Mouse (Mus musculus) erythroid progenitor cell, adult 5-6 weeks (primary cell): ENCODE data around the gene Cox5a. TPM values are rescaled to one million over a fixed set of nuclear protein-coding genes. Genes with fewer than 3 reads are reported as not detected.

ENCODE experiments used
- ATAC-seq: replicated peaks from 2 replicates; pipeline ENCODE4 v1.8.0; 2016; ENCODE audit warnings: moderate number of reproducible peaks, mild to moderate bottlenecking, moderate TSS enrichment, inconsistent platforms; ENCODE audit not compliant: poor library complexity, low FRiP score, severe bottlenecking
- total RNA-seq, 2 experiments: library from RNA; stranded (forward) in 1 of 2; stranded (reverse) in 1 of 2; fragments of 150-400 nt in 1 of 2; fragments of 186-747, 209-891 nt in 1 of 2; gene quantifications; 2 replicates each; pipeline versions ENCODE4 v1.2.3 to v1.2.4; 2015 to 2017; ENCODE audit warnings: low replicate concordance in 2 of 2

Gene Cox5a
- total RNA-seq, 2 experiments from 2014 or later, result 34.4 to 226 TPM

GRCm38 (mm10) chr9:57559568-57559967 lies 38.5 kb downstream of the Cox5a start:
- no peak for ATAC-seq

- no peak for ATAC-seq
Measured at GRCm38 (mm10) chr9:57560263-57560662, 39.2 kb downstream of the Cox5a start.

GRCm38 (mm10) chr9:57560861-57561710 lies 40.0 kb downstream of the Cox5a start, which contains the start of gene Scamp2:
Gene Scamp2 (plus strand): TSS chr9:57560943.
- ATAC-seq, result peak; percentile 98

GRCm38 (mm10) chr9:57561711-57562099 lies 40.6 kb downstream of the Cox5a start:
- no peak for ATAC-seq

- no peak for ATAC-seq
Measured at GRCm38 (mm10) chr9:57562896-57563372, 41.9 kb downstream of the Cox5a start.

GRCm38 (mm10) chr9:57564609-57565008 lies 43.5 kb downstream of the Cox5a start:
- ATAC-seq, result no peak

GRCm38 (mm10) chr9:57565741-57566221 lies 44.7 kb downstream of the Cox5a start:
- ATAC-seq, result no peak

GRCm38 (mm10) chr9:57566846-57567245 lies 45.8 kb downstream of the Cox5a start:
- ATAC-seq, result no peak; the same call in 1 of the 2 replicates

- ATAC-seq, result no peak
Measured at GRCm38 (mm10) chr9:57568500-57568899, 47.4 kb downstream of the Cox5a start.

- ATAC-seq, result no peak
Measured at GRCm38 (mm10) chr9:57574397-57574796, 53.3 kb downstream of the Cox5a start.

GRCm38 (mm10) chr9:57575577-57575976 lies 54.5 kb downstream of the Cox5a start:
- no peak for ATAC-seq

GRCm38 (mm10) chr9:57577144-57577849 lies 56.2 kb downstream of the Cox5a start:
- ATAC-seq, result peak; percentile 96

Other genes starting within 250 kb of the Cox5a start
- gene Ppcdc, start 81.2 kb upstream of the Cox5a start, total RNA-seq (2015; ENCODE audit: low replicate concordance), result 9.4 and 17.2 TPM in 2 replicates
- gene Ppcdc, start 81.2 kb upstream of the Cox5a start, total RNA-seq (2017; ENCODE audit: low replicate concordance), result 5.0 and 6.1 TPM in 2 replicates
- 0.84 TPM in 1 of 2 replicates, not detected in the other for gene Scamp5, start 53.2 kb upstream of the Cox5a start, total RNA-seq (2015; ENCODE audit: low replicate concordance)
- 1.2 TPM in 2 replicates for gene Scamp5, start 53.2 kb upstream of the Cox5a start, total RNA-seq (2017; ENCODE audit: low replicate concordance)
- gene Rpp25, start 17.2 kb upstream of the Cox5a start, total RNA-seq (2015; ENCODE audit: low replicate concordance), result not detected in 2 replicates
- gene Rpp25, start 17.2 kb upstream of the Cox5a start, total RNA-seq (2017; ENCODE audit: low replicate concordance), result not detected in 2 replicates
- gene Fam219b, start 16.3 kb downstream of the Cox5a start, total RNA-seq (2015; ENCODE audit: low replicate concordance), result 2.9 and 5.0 TPM in 2 replicates
- gene Fam219b, start 16.3 kb downstream of the Cox5a start, total RNA-seq (2017; ENCODE audit: low replicate concordance), result 3.5 and 5.9 TPM in 2 replicates
- gene Mpi, start 31.5 kb downstream of the Cox5a start, total RNA-seq (2015; ENCODE audit: low replicate concordance), result 1.7 and 4.0 TPM in 2 replicates
- gene Mpi, start 31.5 kb downstream of the Cox5a start, total RNA-seq (2017; ENCODE audit: low replicate concordance), result 0.26 and 1.4 TPM in 2 replicates
- gene Scamp2, start 39.7 kb downstream of the Cox5a start, total RNA-seq (2015; ENCODE audit: low replicate concordance), result 23.8 and 28.1 TPM in 2 replicates
- 10.0 and 12.1 TPM in 2 replicates for gene Scamp2, start 39.7 kb downstream of the Cox5a start, total RNA-seq (2017; ENCODE audit: low replicate concordance)
- gene Ulk3, start 68.2 kb downstream of the Cox5a start, total RNA-seq (2015; ENCODE audit: low replicate concordance), result 1.1 and 3.4 TPM in 2 replicates
- 0.98 and 5.9 TPM in 2 replicates for gene Ulk3, start 68.2 kb downstream of the Cox5a start, total RNA-seq (2017; ENCODE audit: low replicate concordance)
- not detected in 2 replicates for gene Cplx3, start 85.0 kb downstream of the Cox5a start, total RNA-seq (2015; ENCODE audit: low replicate concordance)
- not detected in 2 replicates for gene Cplx3, start 85.0 kb downstream of the Cox5a start, total RNA-seq (2017; ENCODE audit: low replicate concordance)
- gene Lman1l, start 99.5 kb downstream of the Cox5a start, total RNA-seq (2015; ENCODE audit: low replicate concordance), result not detected in 2 replicates
- not detected in 2 replicates for gene Lman1l, start 99.5 kb downstream of the Cox5a start, total RNA-seq (2017; ENCODE audit: low replicate concordance)
- 34.6 and 46.1 TPM in 2 replicates for gene Csk, start 132.4 kb downstream of the Cox5a start, total RNA-seq (2015; ENCODE audit: low replicate concordance)
- 46.2 and 46.5 TPM in 2 replicates for gene Csk, start 132.4 kb downstream of the Cox5a start, total RNA-seq (2017; ENCODE audit: low replicate concordance)
- not detected in 2 replicates for gene Cyp1a2, start 162.4 kb downstream of the Cox5a start, total RNA-seq (2015; ENCODE audit: low replicate concordance)
- not detected in 2 replicates for gene Cyp1a2, start 162.4 kb downstream of the Cox5a start, total RNA-seq (2017; ENCODE audit: low replicate concordance)
- not detected in 2 replicates for gene Cyp1a1, start 166.7 kb downstream of the Cox5a start, total RNA-seq (2015; ENCODE audit: low replicate concordance)
- gene Cyp1a1, start 166.7 kb downstream of the Cox5a start, total RNA-seq (2017; ENCODE audit: low replicate concordance), result not detected in 2 replicates
- gene Edc3, start 187.3 kb downstream of the Cox5a start, total RNA-seq (2015; ENCODE audit: low replicate concordance), result 5.8 and 7.5 TPM in 2 replicates
- gene Edc3, start 187.3 kb downstream of the Cox5a start, total RNA-seq (2017; ENCODE audit: low replicate concordance), result 2.8 and 8.6 TPM in 2 replicates
- gene Clk3, start 244.6 kb downstream of the Cox5a start, total RNA-seq (2015; ENCODE audit: low replicate concordance), result 237 and 278 TPM in 2 replicates
- gene Clk3, start 244.6 kb downstream of the Cox5a start, total RNA-seq (2017; ENCODE audit: low replicate concordance), result 247 and 348 TPM in 2 replicates